Mouse (Mus musculus): Measurements from ENCODE around the gene Sco2. TPM values are rescaled to one million over a fixed set of nuclear protein-coding genes. Genes with fewer than 3 reads are reported as not detected.
A peak's percentile ranks its signal among the peaks of the same experiment; 100 is the strongest.

The Sco2 gene
- polyA plus RNA-seq, 1 experiment from 2014 or later: 8.1 TPM

DNA sequence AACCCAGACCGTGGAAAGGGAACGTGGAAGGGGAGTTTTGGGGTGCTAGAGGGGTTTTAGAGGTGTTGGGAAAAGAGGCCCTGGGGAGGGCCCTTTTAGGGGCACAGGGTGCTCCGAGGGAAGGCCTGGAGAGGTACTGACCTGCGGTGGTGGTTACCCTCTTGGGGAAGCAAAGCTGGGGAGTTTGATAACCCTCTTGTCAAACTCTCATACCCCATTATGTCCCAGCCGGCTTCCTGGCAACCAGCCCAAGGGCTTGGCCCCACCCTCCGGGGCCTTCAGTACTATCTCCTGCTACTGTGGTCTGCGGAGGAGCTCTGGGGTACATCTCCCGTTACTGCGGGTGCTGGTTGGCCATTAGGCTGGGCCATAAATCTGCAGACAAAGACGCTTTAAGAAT is 5.8 kb upstream of the Sco2 start:
- no peak for DNase-seq (ENCODE audit: low spot score)
- H3K27me3 ChIP-seq (ENCODE audit: insufficient read depth, poor library complexity, severe bottlenecking): peaks cover 69% of the 10 kb centered on the region
- H3K36me3 ChIP-seq: no peaks in the 10 kb centered on the region
- 8% methylated on average over 10 of the region's 10 CpGs for WGBS
- H3K4me1 ChIP-seq: peaks cover 29% of the 10 kb centered on the region
- no peaks in the 10 kb centered on the region for H3K9me3 ChIP-seq
- peak overlapping the region; percentile 59 for H3K27ac ChIP-seq
- peak overlapping the region; percentile 60 for H3K4me3 ChIP-seq

DNA sequence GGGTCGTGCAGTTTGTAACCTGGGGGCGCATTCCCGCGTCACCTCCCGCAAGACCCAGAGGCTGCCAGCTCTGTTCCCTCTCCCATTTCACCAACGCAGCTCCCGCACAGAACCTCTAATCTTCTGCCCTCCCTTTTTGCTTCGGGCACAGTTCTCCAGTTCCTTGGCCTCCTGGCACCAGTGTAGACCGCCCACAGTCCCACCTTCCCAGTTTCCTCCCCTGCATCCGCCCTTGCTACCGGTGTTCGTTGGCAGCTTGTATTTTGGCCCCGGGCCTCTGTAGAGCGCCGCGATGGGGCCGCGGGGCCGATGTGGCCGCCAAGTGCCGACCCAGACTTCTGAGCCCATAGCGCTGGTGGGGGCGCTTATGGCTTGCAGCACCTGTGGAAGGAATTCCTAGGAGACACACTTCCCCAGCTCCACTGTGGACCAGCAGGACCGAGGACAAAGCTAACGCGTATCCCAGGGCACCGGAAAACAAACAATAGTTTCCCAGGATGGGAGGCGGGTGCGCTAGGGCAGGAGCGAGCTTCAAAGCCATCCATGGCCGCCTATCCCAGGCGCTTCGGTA is 5.3 kb upstream of the Sco2 start, which contains the start of gene Odf3b:
Gene Odf3b, minus strand, starts transcription at position 452 of the 571 bp plus-strand sequence.
- no peak for DNase-seq (ENCODE audit: low spot score)
- Histone ChIP-seq H3K36me3 (no peaks in the 10 kb centered on the region), H3K4me1 (peaks cover 33% of the 10 kb centered on the region), H3K9me3 (no peaks in the 10 kb centered on the region), H3K27ac (peak within 1 kb of the TSS; percentile 59), H3K4me3 (peak within 1 kb of the TSS; percentile 60), H3K27me3 (ENCODE audit: insufficient read depth, poor library complexity, severe bottlenecking) (peaks cover 68% of the 10 kb centered on the region)
- under 1% methylated on average over 33 of the region's 33 CpGs for WGBS

DNA sequence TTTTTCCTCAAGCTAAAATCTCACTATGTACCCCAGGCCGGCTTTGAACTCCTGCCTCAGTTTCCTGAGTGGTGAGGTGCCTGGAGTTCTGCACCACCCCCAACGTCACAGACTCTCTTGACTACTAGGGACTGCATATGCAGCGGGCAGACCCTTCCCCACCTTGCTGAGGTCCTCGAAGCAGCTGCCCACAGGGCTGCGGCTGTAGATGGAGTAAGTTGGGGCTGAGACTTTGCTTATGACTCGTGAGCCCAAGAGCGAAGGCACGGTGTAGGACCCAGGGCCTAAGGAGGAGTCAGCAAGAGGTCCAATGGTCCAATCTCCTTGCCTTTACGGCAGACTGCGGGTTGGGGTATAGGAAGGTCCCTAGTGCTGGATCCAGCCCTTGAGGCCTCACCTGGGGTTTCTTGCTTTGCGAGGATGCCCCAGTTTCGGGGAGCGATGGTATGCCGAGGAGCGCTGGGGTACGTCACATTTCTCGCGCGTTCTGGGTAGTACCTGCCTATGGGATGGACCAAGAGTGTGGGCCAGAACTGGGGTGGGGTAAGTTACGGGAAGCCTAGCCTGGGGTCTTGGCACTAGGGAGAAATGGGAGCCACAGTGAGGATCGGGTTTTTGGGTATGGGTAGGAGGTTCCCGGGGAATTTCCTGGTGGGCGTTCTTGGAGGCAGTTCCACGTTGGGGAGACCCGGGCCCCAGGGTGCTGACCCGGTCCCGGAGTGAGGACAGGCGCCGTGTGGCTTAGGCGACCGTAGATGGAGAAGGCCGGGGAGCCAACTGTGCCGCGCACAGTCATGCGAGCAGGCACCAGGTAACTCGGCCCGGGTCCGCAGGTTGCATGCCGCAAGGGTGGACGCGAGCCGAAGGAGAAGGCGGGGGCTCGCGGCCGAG is 4.5 kb upstream of the Sco2 start:
- 10% methylated on average over 46 of the region's 46 CpGs for WGBS
- no peak for DNase-seq (ENCODE audit: low spot score)
- no peaks in the 10 kb centered on the region for H3K9me3 ChIP-seq

DNA sequence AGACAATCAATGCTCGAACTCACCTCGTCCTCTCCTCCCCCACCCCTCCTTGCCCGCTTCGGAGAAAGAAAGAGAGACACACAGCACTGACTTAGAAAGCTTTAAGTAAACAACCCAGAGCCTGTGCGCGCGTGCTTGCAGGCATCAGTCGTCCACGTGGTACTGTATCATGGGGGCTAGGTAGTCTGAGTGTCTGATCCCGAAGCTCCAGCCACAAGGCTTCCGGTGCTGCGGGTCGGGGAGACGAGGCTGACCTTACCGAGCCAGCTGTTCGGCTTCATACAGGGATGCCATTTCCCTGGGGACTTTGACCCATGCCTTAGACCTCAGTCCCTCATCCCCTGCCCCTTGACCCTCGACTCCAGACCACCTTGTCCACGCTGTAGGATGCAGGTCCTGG is 3.7 kb upstream of the Sco2 start:
- Histone ChIP-seq H3K4me1 (peaks cover 44% of the 10 kb centered on the region), H3K27ac (no peak overlapping the region), H3K27me3 (ENCODE audit: insufficient read depth, poor library complexity, severe bottlenecking) (peaks cover 62% of the 10 kb centered on the region), H3K36me3 (peaks cover 5% of the 10 kb centered on the region), H3K9me3 (no peaks in the 10 kb centered on the region), H3K4me3 (peak overlapping the region; percentile 22)
- no peak for DNase-seq (ENCODE audit: low spot score)
- 5% methylated on average over 18 of the region's 18 CpGs for WGBS

More for the DNA sequence above, 4.5 kb upstream of the Sco2 start:
- H3K27ac ChIP-seq: no peak overlapping the region
- H3K4me1 ChIP-seq: peaks cover 36% of the 10 kb centered on the region
- H3K27me3 ChIP-seq (ENCODE audit: insufficient read depth, poor library complexity, severe bottlenecking): peaks cover 68% of the 10 kb centered on the region
- H3K36me3 ChIP-seq: no peaks in the 10 kb centered on the region
- H3K4me3 ChIP-seq: peak overlapping the region; percentile 60

DNA sequence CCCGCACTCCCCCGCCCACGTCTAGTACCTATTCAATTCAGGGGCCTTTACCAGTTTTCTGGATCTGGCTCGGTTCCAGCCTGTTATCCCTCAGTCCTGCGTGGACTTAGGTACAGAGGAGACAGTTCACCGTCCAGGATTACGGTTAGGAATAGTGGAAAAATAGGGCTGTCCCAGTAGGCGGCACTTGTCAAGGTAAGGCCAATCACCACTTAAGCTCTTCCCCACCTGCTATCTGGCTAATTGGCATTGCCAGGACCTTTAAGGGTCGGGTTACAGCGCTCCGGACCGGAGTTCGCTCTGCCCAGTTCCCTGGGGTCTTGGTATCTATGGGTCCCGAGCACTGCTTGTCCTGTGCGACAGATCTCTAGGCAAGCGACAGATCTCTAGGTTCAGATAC is 3.3 kb upstream of the Sco2 start, which contains the start of gene Tymp:
Gene Tymp, minus strand, starts transcription at position 83 of the 400 bp plus-strand sequence.
- Histone ChIP-seq H3K4me1 (peaks cover 48% of the 10 kb centered on the region), H3K9me3 (no peaks in the 10 kb centered on the region), H3K36me3 (peaks cover 9% of the 10 kb centered on the region), H3K27ac (no peak within 1 kb of the TSS), H3K27me3 (ENCODE audit: insufficient read depth, poor library complexity, severe bottlenecking) (peaks cover 60% of the 10 kb centered on the region), H3K4me3 (peak within 1 kb of the TSS; percentile 22)
- WGBS: 15% methylated on average over 16 of the region's 16 CpGs
- no peak for DNase-seq (ENCODE audit: low spot score)

DNA sequence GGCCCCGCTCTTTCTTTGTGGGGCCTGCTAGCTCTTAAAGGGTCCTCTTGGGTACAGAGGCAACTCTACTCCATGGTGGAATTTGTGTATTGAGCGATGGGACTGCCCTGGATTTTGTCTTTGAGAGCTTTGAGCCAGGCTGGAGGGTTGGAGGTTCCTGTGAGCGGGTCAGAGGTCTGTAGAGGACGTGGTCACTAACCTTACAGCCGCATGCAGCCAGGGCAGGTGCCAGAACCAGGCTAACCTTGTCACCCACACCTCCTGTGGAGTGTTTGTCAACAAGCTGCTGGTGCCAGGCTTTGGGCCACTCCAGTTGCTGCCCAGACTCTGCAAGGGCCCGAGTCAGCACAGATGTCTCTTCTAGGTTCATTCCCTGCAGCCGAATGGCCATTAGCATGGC is 2.4 kb upstream of the Sco2 start:
- no peak for DNase-seq (ENCODE audit: low spot score)
- no peak overlapping the region for H3K27ac ChIP-seq
- no peak overlapping the region for H3K4me3 ChIP-seq
- peaks cover 51% of the 10 kb centered on the region for H3K27me3 ChIP-seq (ENCODE audit: insufficient read depth, poor library complexity, severe bottlenecking)
- H3K9me3 ChIP-seq: no peaks in the 10 kb centered on the region
- peaks cover 18% of the 10 kb centered on the region for H3K36me3 ChIP-seq
- WGBS: 77% methylated on average over 7 of the region's 7 CpGs
- peaks cover 50% of the 10 kb centered on the region for H3K4me1 ChIP-seq

DNA sequence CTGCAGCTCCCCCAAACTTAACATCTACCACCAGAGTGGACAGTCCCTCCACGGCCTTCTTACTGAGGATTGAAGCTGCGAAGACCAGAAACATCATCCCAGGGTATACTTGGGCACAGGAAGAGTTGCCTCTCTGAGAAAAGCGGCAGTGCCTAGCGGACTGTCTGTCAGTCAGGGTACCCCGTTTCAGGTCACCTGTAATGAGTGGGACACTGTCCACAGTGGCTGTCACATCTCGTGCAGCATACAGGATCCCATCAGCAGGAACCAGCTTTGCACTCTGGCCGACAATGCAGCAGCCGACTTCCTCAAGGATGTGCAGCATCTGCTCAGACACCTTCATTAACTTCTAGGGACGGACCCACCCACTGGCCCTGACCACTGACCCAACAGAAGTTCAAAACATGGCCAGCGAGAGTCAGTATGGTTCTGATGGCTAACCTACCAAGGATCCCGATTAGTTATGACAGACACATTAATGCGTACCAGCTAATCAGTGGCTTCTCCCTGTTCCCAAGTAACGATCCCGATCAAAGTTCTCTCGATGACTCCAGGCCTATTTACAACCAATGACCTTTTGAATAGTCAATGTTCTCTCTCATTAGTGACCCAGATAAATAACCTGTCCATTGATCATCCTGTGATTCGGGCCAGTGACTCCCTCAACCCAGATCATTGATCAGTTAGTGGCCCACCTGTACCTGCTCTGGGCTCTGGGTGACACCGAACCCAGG is 1.3 kb upstream of the Sco2 start:
- 89% methylated on average over 17 of the region's 17 CpGs for WGBS
- peaks cover 41% of the 10 kb centered on the region for H3K27me3 ChIP-seq (ENCODE audit: insufficient read depth, poor library complexity, severe bottlenecking)
- H3K4me3 ChIP-seq: peak overlapping the region; percentile 76
- H3K9me3 ChIP-seq: no peaks in the 10 kb centered on the region
- H3K4me1 ChIP-seq: peaks cover 50% of the 10 kb centered on the region
- H3K36me3 ChIP-seq: peaks cover 28% of the 10 kb centered on the region
- no peak overlapping the region for H3K27ac ChIP-seq
- no peak for DNase-seq (ENCODE audit: low spot score)

DNA sequence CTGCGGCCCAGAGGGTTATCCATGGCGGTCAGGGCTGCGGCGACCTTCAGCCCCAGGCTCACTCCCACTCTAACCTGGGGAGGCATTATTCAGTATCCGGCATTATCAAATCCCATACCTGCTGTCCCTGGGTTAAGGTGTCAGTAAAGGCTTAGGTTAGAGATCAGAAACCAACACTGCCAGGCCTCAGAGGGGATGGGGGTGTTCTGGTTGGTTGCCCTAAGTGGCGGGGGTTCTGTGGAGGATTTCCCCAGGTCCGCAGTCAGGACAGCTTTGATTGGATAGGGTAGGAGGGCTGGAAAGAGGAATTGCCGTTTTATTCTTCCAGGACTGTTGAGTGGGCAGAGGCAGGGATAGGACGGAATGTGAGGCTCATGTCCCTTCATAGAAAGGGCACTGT is 694 bp upstream of the Sco2 start:
- DNase-seq (ENCODE audit: low spot score): no peak
- 52% methylated on average over 9 of the region's 9 CpGs for WGBS
- H3K36me3 ChIP-seq: peaks cover 35% of the 10 kb centered on the region
- peak overlapping the region; percentile 94 for H3K27ac ChIP-seq
- peaks cover 36% of the 10 kb centered on the region for H3K27me3 ChIP-seq (ENCODE audit: insufficient read depth, poor library complexity, severe bottlenecking)
- no peaks in the 10 kb centered on the region for H3K9me3 ChIP-seq
- peak overlapping the region; percentile 76 for H3K4me3 ChIP-seq
- peaks cover 46% of the 10 kb centered on the region for H3K4me1 ChIP-seq

DNA sequence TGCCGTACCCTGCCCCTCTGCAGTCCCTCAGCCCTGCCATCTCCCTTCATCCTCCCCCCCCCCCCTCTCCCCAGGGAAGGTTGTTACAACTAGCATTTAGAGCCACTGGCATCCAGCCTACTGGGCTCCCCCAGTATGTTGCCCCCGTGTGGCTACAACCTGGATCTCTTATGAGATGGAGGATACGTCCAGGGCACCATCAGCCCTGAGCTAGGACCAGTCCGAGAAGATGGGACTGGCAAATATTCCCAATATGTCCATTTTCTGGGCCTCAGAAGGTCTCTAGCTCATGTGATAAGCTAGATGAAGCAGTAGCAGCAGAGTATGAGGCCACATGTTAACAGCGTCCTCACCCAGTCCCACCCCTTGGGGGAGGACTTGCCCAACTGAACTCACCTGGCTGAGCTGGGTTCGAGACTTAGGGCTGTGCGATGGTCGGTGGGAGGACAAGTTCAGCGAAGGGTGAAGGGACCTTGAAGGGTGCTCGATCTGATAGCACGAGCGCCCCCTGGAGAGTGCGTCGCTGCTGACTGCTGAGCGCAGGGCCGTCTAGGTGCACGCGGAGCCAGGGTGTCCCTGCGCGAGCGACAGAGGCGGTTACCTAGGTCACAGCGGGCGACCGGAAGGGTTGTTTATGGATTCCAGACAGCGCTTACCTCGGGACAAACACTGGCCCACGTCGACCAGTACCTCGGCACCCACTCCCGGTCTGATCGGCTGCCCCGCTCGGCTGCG is 452 bp downstream of the Sco2 start:
- Histone ChIP-seq H3K27ac (peak overlapping the region; percentile 94), H3K36me3 (peaks cover 46% of the 10 kb centered on the region), H3K4me1 (peaks cover 35% of the 10 kb centered on the region), H3K27me3 (ENCODE audit: insufficient read depth, poor library complexity, severe bottlenecking) (peaks cover 25% of the 10 kb centered on the region), H3K4me3 (peak overlapping the region; percentile 76), H3K9me3 (no peaks in the 10 kb centered on the region)
- WGBS: 2% methylated on average over 35 of the region's 35 CpGs
- peak; percentile 92 for DNase-seq (ENCODE audit: low spot score)

DNA sequence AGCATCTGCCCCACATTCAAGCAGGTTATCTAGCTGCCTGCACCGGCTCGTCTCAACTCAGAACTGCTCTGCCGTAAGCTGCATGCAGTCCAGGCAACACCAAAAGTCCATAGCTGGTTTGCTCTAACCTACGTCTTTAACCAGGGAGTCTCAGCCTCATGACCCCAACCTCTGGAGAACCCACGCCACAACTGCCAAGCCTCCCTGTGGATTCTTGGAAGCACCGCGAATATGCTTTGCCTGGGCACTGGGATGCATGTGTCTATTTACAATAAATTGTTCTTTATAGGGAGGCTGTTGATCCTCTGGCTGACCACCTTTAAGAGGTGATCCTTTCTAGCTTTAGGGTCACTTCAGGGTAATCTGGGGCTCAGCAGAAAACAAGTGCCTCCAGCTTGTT is 1.1 kb downstream of the Sco2 start:
- DNase-seq (ENCODE audit: low spot score): no peak
- H3K36me3 ChIP-seq: peaks cover 53% of the 10 kb centered on the region
- no peaks in the 10 kb centered on the region for H3K9me3 ChIP-seq
- H3K4me1 ChIP-seq: peaks cover 33% of the 10 kb centered on the region
- H3K27me3 ChIP-seq (ENCODE audit: insufficient read depth, poor library complexity, severe bottlenecking): peaks cover 18% of the 10 kb centered on the region
- peak overlapping the region; percentile 94; the same call in 1 of the 2 replicates for H3K27ac ChIP-seq
- 84% methylated on average over 7 of the region's 7 CpGs for WGBS
- H3K4me3 ChIP-seq: peak overlapping the region; percentile 76

DNA sequence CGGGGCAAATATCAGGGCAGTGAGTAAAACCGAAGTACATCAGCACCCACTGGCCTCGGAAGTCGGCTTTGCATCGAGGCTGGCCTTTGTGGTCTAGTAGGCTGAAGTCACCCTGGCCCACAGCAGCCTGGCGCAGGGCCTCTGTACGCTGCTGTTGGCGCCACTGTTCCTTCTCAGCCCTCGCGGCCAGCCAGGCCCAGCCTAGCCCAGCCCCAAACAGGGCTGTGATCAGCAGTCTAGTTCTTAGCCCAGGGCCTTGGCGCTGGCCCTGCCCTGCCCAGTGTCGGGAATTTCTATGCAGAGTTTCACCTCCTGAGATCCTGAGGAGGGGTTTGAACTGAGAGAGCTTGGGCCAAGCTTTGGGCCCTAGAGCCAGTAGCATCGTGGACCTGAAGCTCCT is 1.6 kb downstream of the Sco2 start:
- Histone ChIP-seq H3K4me1 (peaks cover 28% of the 10 kb centered on the region), H3K4me3 (peak overlapping the region; percentile 76), H3K27me3 (ENCODE audit: insufficient read depth, poor library complexity, severe bottlenecking) (peaks cover 13% of the 10 kb centered on the region), H3K36me3 (peaks cover 57% of the 10 kb centered on the region), H3K27ac (peak overlapping the region; percentile 22; the same call in 1 of the 2 replicates), H3K9me3 (no peaks in the 10 kb centered on the region)
- WGBS: 89% methylated on average over 13 of the region's 13 CpGs
- DNase-seq (ENCODE audit: low spot score): no peak

DNA sequence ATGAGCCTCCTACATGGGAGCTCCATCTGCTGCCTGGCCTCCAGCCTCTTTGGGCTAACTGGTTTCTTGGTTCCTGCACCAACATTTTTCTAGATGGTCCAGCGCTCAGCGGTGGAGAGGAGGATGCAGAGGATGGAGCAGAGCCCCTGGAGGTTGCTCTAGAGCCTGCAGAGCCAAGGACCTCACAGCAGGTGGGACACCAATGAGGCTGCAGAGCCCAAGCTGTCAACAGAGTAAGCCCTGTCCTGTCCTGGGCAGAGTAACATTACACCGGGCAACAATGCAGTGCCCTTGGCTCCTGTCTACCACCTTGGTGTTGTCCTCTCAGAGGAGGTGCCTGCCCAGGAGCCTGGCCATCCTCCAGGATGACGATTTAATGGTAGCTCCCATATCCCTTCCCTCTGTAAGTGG is 8.5 kb downstream of the Sco2 start:
- no peaks in the 10 kb centered on the region for H3K4me1 ChIP-seq
- 94% methylated on average over 4 of the region's 4 CpGs for WGBS
- H3K4me3 ChIP-seq: no peak overlapping the region
- no peaks in the 10 kb centered on the region for H3K27me3 ChIP-seq (ENCODE audit: insufficient read depth, poor library complexity, severe bottlenecking)
- no peak overlapping the region for H3K27ac ChIP-seq
- H3K36me3 ChIP-seq: peaks cover 99% of the 10 kb centered on the region
- H3K9me3 ChIP-seq: no peaks in the 10 kb centered on the region
- no peak for DNase-seq (ENCODE audit: low spot score)
